Mouse (Mus musculus): ENCODE results near the gene Tufm. TPM values are rescaled to one million over a fixed set of nuclear protein-coding genes. Genes with fewer than 3 reads are reported as not detected.

Tufm gene
- polyA plus RNA-seq (2015; fragmentation: Illumina TruSeq; extraction: RNeasy Lipid Tissue Mini Kit (QIAGEN cat#74804); ENCODE audit: insufficient read depth, low replicate concordance): 42.6 TPM

GRCm38 (mm10) chr7:126487052-126487483 lies at the start of gene Tufm:
Tufm (plus strand) TSS chr7:126487361.

GRCm38 (mm10) chr7:126463004-126463403 lies 24.2 kb upstream of the Tufm start, which contains the start of gene Atp2a1:
Atp2a1 (minus strand) TSS chr7:126463108.

GRCm38 (mm10) chr7:126474993-126475581 lies 12.1 kb upstream of the Tufm start, which contains the start of gene Sh2b1:
Sh2b1 (minus strand) TSS chr7:126475424.

GRCm38 (mm10) chr7:126503273-126503878 lies 16.2 kb downstream of the Tufm start, which contains the start of gene Atxn2l:
Atxn2l (minus strand) TSS chr7:126503437.

Other genes with a start within 250 kb of the Tufm start
- 35.6 TPM for gene Sbk1, start 214.7 kb upstream of the Tufm start, polyA plus RNA-seq (2015; fragmentation: Illumina TruSeq; extraction: RNeasy Lipid Tissue Mini Kit (QIAGEN cat#74804); ENCODE audit: insufficient read depth, low replicate concordance)
- gene Lat, start 117.8 kb upstream of the Tufm start, polyA plus RNA-seq (2015; fragmentation: Illumina TruSeq; extraction: RNeasy Lipid Tissue Mini Kit (QIAGEN cat#74804); ENCODE audit: insufficient read depth, low replicate concordance): 72.7 TPM
- gene Spns1, start 109.9 kb upstream of the Tufm start, polyA plus RNA-seq (2015; fragmentation: Illumina TruSeq; extraction: RNeasy Lipid Tissue Mini Kit (QIAGEN cat#74804); ENCODE audit: insufficient read depth, low replicate concordance): 18.3 TPM
- 27.6 TPM for gene Nfatc2ip, start 90.6 kb upstream of the Tufm start, polyA plus RNA-seq (2015; fragmentation: Illumina TruSeq; extraction: RNeasy Lipid Tissue Mini Kit (QIAGEN cat#74804); ENCODE audit: insufficient read depth, low replicate concordance)
- gene Cd19, start 72.5 kb upstream of the Tufm start, polyA plus RNA-seq (2015; fragmentation: Illumina TruSeq; extraction: RNeasy Lipid Tissue Mini Kit (QIAGEN cat#74804); ENCODE audit: insufficient read depth, low replicate concordance): 712 TPM
- gene Rabep2, start 58.6 kb upstream of the Tufm start, polyA plus RNA-seq (2015; fragmentation: Illumina TruSeq; extraction: RNeasy Lipid Tissue Mini Kit (QIAGEN cat#74804); ENCODE audit: insufficient read depth, low replicate concordance): 15.8 TPM
- gene Atp2a1, start 24.3 kb upstream of the Tufm start, polyA plus RNA-seq (2015; fragmentation: Illumina TruSeq; extraction: RNeasy Lipid Tissue Mini Kit (QIAGEN cat#74804); ENCODE audit: insufficient read depth, low replicate concordance): 0.51 TPM
- 30.3 TPM for gene Sh2b1, start 11.9 kb upstream of the Tufm start, polyA plus RNA-seq (2015; fragmentation: Illumina TruSeq; extraction: RNeasy Lipid Tissue Mini Kit (QIAGEN cat#74804); ENCODE audit: insufficient read depth, low replicate concordance)
- gene Atxn2l, start 16.1 kb downstream of the Tufm start, polyA plus RNA-seq (2015; fragmentation: Illumina TruSeq; extraction: RNeasy Lipid Tissue Mini Kit (QIAGEN cat#74804); ENCODE audit: insufficient read depth, low replicate concordance): 188 TPM
- gene Eif3c, start 79.0 kb downstream of the Tufm start, polyA plus RNA-seq (2015; fragmentation: Illumina TruSeq; extraction: RNeasy Lipid Tissue Mini Kit (QIAGEN cat#74804); ENCODE audit: insufficient read depth, low replicate concordance): 205 TPM
- 18.4 TPM for gene Apobr, start 97.6 kb downstream of the Tufm start, polyA plus RNA-seq (2015; fragmentation: Illumina TruSeq; extraction: RNeasy Lipid Tissue Mini Kit (QIAGEN cat#74804); ENCODE audit: insufficient read depth, low replicate concordance)
- 40.6 TPM for gene Cln3, start 98.5 kb downstream of the Tufm start, polyA plus RNA-seq (2015; fragmentation: Illumina TruSeq; extraction: RNeasy Lipid Tissue Mini Kit (QIAGEN cat#74804); ENCODE audit: insufficient read depth, low replicate concordance)
- gene Il27, start 107.6 kb downstream of the Tufm start, polyA plus RNA-seq (2015; fragmentation: Illumina TruSeq; extraction: RNeasy Lipid Tissue Mini Kit (QIAGEN cat#74804); ENCODE audit: insufficient read depth, low replicate concordance): 0.33 TPM
- gene Nupr1, start 143.5 kb downstream of the Tufm start, polyA plus RNA-seq (2015; fragmentation: Illumina TruSeq; extraction: RNeasy Lipid Tissue Mini Kit (QIAGEN cat#74804); ENCODE audit: insufficient read depth, low replicate concordance): 26.0 TPM
- gene Sgf29, start 161.9 kb downstream of the Tufm start, polyA plus RNA-seq (2015; fragmentation: Illumina TruSeq; extraction: RNeasy Lipid Tissue Mini Kit (QIAGEN cat#74804); ENCODE audit: insufficient read depth, low replicate concordance): 30.5 TPM
- 38.4 TPM for gene Sult1a1, start 189.1 kb downstream of the Tufm start, polyA plus RNA-seq (2015; fragmentation: Illumina TruSeq; extraction: RNeasy Lipid Tissue Mini Kit (QIAGEN cat#74804); ENCODE audit: insufficient read depth, low replicate concordance)
- 9.9 TPM for gene Bola2, start 208.0 kb downstream of the Tufm start, polyA plus RNA-seq (2015; fragmentation: Illumina TruSeq; extraction: RNeasy Lipid Tissue Mini Kit (QIAGEN cat#74804); ENCODE audit: insufficient read depth, low replicate concordance)
- 7.6 TPM for gene Slx1b, start 208.4 kb downstream of the Tufm start, polyA plus RNA-seq (2015; fragmentation: Illumina TruSeq; extraction: RNeasy Lipid Tissue Mini Kit (QIAGEN cat#74804); ENCODE audit: insufficient read depth, low replicate concordance)
- gene Coro1a, start 220.4 kb downstream of the Tufm start, polyA plus RNA-seq (2015; fragmentation: Illumina TruSeq; extraction: RNeasy Lipid Tissue Mini Kit (QIAGEN cat#74804); ENCODE audit: insufficient read depth, low replicate concordance): 1,014 TPM

Measured in spleen, adult 10 weeks (tissue).